Mouse (Mus musculus) liver, adult 2 months (tissue): ENCODE results near the gene Etfa. TPM values are rescaled to one million over a fixed set of nuclear protein-coding genes. Genes with fewer than 3 reads are reported as not detected.
A peak's percentile ranks its signal among the peaks of the same experiment; 100 is the strongest.

ENCODE experiments used
- DNase-seq: peaks from one replicate; pipeline ENCODE4 v3.0.0-alpha.2; 2011; ENCODE audit warnings: low read depth, low spot score; ENCODE audit errors: extremely low read depth
- H3K27ac ChIP-seq: fragments of 200-500 bp; replicated peaks from 2 replicates; pipeline ENCODE4 v1.5.1; 2012; ENCODE audit warnings: low read depth, mild to moderate bottlenecking, control low read depth, inconsistent platforms, low read length; ENCODE audit not compliant: insufficient read depth
- H3K27me3 ChIP-seq: fragments of 200-500 bp; 2 replicates; pipeline ENCODE4 v1.6.1; 2012; ENCODE audit warnings: mild to moderate bottlenecking, moderate library complexity, low read length, inconsistent platforms; ENCODE audit not compliant: control insufficient read depth, insufficient read depth
- H3K36me3 ChIP-seq: fragments of 200-500 bp; 2 replicates; pipeline ENCODE4 v1.6.1; 2012; ENCODE audit warnings: low read length, inconsistent platforms; ENCODE audit not compliant: control insufficient read depth, insufficient read depth
- H3K4me1 ChIP-seq: fragments of 200-500 bp; 2 replicates; pipeline ENCODE4 v1.6.1; 2011; ENCODE audit warnings: low read length; ENCODE audit not compliant: control insufficient read depth, insufficient read depth
- H3K4me3 ChIP-seq: fragments of 200-500 bp; 2 replicates; pipeline ENCODE4 v1.5.1; 2011; ENCODE audit warnings: low read depth, mild to moderate bottlenecking, control low read depth, low read length, moderate library complexity; ENCODE audit not compliant: insufficient read depth
- H3K79me2 ChIP-seq: fragments of 200-500 bp; 2 replicates; pipeline ENCODE4 v1.6.1; 2012; ENCODE audit warnings: inconsistent platforms, mild to moderate bottlenecking, low read length, moderate library complexity; ENCODE audit not compliant: control insufficient read depth, insufficient read depth
- H3K9ac ChIP-seq: fragments of 200-500 bp; 2 replicates; pipeline ENCODE4 v1.6.1; 2012; ENCODE audit warnings: low read depth, mild to moderate bottlenecking, control low read depth, inconsistent platforms, low read length
- CTCF ChIP-seq: fragments of 200-500 bp; IDR thresholded peaks from 2 replicates; pipeline ENCODE4 v1.5.1; 2011; ENCODE audit warnings: low read depth, low read length, control low read depth
- POLR2A ChIP-seq: fragments of 200-500 bp; IDR thresholded peaks from 2 replicates; pipeline ENCODE4 v1.6.1; 2011; ENCODE audit warnings: low read length, control low read depth; ENCODE audit not compliant: insufficient read depth; ENCODE audit errors: extremely low read depth
- WGBS: fragments of 180-500 bp; shearing (Covaris S2); methylation state at CpG from one replicate; pipeline ENCODE4 v1.1.7; 2018; 5-methylcytosine and 5-hydroxymethylcytosine counted together
- polyA plus RNA-seq: library from polyadenylated mRNA; depleted of rRNA; stranded (reverse); fragments of >200 nt; gene quantifications from 2 replicates; pipeline ENCODE4 v1.2.3, GENCODE M21; 2012
- total RNA-seq: library from RNA; depleted of rRNA; stranded (reverse); fragments of >200 nt; gene quantifications from 2 replicates; pipeline ENCODE4 v1.2.3, GENCODE M21; 2014

Etfa gene
- total and polyA plus RNA-seq, 2 experiments: 187 to 256 TPM

GRCm38 (mm10) chr9:55542366-55543325, 30.6 kb upstream of the Etfa start:
- 7% methylated on average over 59 of the region's 59 CpGs for WGBS
- Histone ChIP-seq H3K79me2 (no peaks in the 10 kb centered on the region), H3K27me3 (peaks cover 69% of the 10 kb centered on the region), H3K9ac (no peak overlapping the region), H3K27ac (no peak overlapping the region), H3K4me1 (peaks cover 4% of the 10 kb centered on the region), H3K36me3 (no peaks in the 10 kb centered on the region), H3K4me3 (no peak overlapping the region; the same call in 1 of the 2 replicates)
- no peak for DNase-seq
- TF ChIP-seq CTCF (no peak), POLR2A (no peak)

GRCm38 (mm10) chr9:55541681-55542365, 29.8 kb upstream of the Etfa start:
- no peaks in the 10 kb centered on the region for H3K36me3 ChIP-seq
- peaks cover 69% of the 10 kb centered on the region for H3K27me3 ChIP-seq
- WGBS: 3% methylated on average over 59 of the region's 59 CpGs
- peak overlapping the region; percentile 6; the same call in 1 of the 2 replicates for H3K4me3 ChIP-seq
- no peak for DNase-seq
- no peaks in the 10 kb centered on the region for H3K79me2 ChIP-seq
- TF ChIP-seq POLR2A (no peak), CTCF (no peak)
- H3K27ac ChIP-seq: no peak overlapping the region
- H3K4me1 ChIP-seq: peaks cover 4% of the 10 kb centered on the region
- no peak overlapping the region for H3K9ac ChIP-seq

GRCm38 (mm10) chr9:55540888-55541287, 28.8 kb upstream of the Etfa start:
- 3% methylated on average over 28 of the region's 28 CpGs for WGBS
- H3K79me2 ChIP-seq: no peaks in the 10 kb centered on the region
- peaks cover 62% of the 10 kb centered on the region for H3K27me3 ChIP-seq
- H3K27ac ChIP-seq: no peak overlapping the region
- H3K36me3 ChIP-seq: no peaks in the 10 kb centered on the region
- peak overlapping the region; percentile 43; the same call in 1 of the 2 replicates for H3K4me3 ChIP-seq
- H3K4me1 ChIP-seq: peaks cover 4% of the 10 kb centered on the region
- no peak overlapping the region for H3K9ac ChIP-seq
- no peak for DNase-seq
- TF ChIP-seq CTCF: no peak
- no peak for TF ChIP-seq POLR2A

- no peak overlapping the region for H3K4me3 ChIP-seq
- H3K9ac ChIP-seq: no peak overlapping the region
- TF ChIP-seq CTCF (no peak), POLR2A (no peak)
- no peak overlapping the region for H3K27ac ChIP-seq
- H3K4me1 ChIP-seq: peaks cover 4% of the 10 kb centered on the region
- WGBS: 7% methylated on average over 12 of the region's 12 CpGs
- peaks cover 57% of the 10 kb centered on the region for H3K27me3 ChIP-seq
- DNase-seq: no peak
- H3K79me2 ChIP-seq: no peaks in the 10 kb centered on the region
- no peaks in the 10 kb centered on the region for H3K36me3 ChIP-seq
These were observed 28.3 kb upstream of the Etfa start for GRCm38 (mm10) chr9:55540391-55540770.

- Histone ChIP-seq H3K4me1 (peaks cover 4% of the 10 kb centered on the region), H3K36me3 (no peaks in the 10 kb centered on the region), H3K79me2 (no peaks in the 10 kb centered on the region), H3K4me3 (no peak overlapping the region), H3K27me3 (peaks cover 52% of the 10 kb centered on the region), H3K9ac (no peak overlapping the region), H3K27ac (no peak overlapping the region)
- WGBS: 7% methylated on average over 31 of the region's 31 CpGs
- no peak for DNase-seq
- TF ChIP-seq CTCF (no peak), POLR2A (no peak)
These were observed 27.8 kb upstream of the Etfa start for GRCm38 (mm10) chr9:55539661-55540390.
